Mouse (Mus musculus) heart, postnatal 14 days (tissue): ENCODE measurements at regions not wholly inside any gene's neighbourhood (a gene's known extent, or its start where the extent isn't known, plus 50 kb on each side); places are given as distances from the start of the nearest gene placed in this dataset.

ENCODE experiments used
- DNase-seq, 2 experiments: peaks; one replicate each; pipeline ENCODE4 v3.0.0; 2021 to 2022
- intact Hi-C: fragments of 180-260 bp; cut with DNase I; formaldehyde crosslinking; loops from one replicate; pipeline ENCODE4 v1.15.1; 2025

DNA sequence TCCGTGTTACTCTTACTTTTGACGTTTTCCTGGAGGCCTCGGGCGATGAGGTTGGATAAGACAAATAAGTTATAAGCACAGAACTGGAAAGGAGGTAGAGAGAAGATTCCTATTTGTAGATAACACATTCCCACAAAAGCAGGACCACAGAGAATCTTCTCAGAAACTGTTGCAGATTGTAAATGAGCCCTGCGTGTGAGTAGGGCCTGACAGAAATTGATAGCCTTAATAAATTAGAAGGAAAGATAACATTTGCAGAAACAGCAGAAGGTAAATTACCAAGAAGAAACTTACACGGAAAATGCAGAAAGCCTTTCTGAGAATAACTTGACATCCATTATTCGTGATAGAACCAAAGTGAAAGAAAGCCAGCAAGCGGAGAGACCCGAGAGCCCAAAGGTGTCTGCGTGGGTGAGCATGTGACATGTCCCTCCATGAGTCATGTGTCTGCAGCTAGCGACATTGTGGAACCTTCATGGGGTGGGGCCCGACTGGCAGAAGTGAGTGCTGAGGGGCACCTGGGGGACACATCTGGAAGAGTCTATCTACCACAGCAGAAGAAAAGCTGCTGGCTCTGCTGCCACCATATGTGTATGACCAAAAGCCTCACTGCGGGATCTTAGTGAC is 52.5 kb upstream of the Adtrp start:
- intact Hi-C loops, result no loop called here
- DNase-seq, result no peak

DNA sequence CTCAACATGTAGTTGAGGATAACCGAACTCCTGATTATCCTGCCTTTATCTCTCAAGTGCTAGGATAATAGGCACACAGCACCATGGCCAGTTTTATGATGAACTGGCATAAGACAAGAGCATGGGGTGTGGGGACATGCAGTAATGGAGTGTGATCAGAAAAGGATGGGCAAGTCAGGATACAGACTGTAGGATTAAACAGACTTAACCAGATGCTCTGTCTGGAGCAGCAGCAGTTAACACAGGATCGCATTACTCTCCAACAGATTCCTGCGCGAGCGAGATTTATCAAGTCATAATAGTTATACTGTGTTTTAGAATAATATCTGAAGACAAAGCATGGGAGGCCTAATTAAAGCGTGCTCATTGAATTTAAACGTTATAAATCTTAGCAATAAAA is 51.8 kb upstream of the Adtrp start:
- intact Hi-C loops, result no loop called here
- DNase-seq, result no peak

DNA sequence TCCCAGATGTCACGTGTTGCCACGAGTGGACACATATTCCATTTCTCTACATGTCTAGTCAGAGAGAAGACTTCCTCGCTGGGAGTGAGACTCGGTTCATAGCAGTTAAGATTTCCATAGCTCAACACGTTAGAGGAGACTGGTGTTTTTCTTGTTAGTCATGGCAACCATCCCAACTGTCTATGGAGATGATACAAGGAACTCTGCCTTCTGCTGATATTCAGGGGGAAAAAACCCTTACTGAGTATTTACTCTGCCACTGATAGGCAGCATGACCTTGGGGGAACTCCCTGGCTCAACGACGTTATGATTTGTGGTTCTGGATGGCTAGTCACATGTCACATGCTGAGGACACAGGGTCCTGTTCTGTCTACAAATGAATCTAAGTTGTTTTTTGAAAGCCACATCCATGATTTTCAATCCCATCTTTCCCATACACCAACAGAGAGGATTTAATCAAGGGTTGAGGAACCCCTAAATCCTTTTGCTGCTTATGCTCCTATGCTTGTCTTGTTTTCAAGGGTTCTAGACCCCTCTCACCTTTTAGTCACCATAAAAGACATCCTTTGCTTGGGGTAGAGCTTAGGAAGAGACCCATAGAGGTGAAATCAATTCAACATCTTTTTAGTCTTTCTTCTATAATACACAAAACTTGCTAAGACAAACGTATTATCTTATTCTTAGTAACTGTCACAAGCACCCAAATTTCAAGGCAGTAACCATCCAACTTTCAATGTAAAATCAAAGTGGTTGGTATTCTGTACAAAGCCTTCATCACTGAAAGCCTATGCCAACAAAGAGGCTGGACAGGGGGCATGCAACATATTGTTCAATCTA is 50.2 kb upstream of the Adtrp start:
- intact Hi-C loops, result no loop called here
- DNase-seq, result no peak
